Mouse (Mus musculus) kidney, postnatal 36 days (tissue): ENCODE measurements around the gene Vmn2r88.
A peak's percentile ranks its signal among the peaks of the same experiment; 100 is the strongest.
"Not testable (repeated sequence)": the region's sequence is repeated elsewhere in the genome, so short reads cannot be mapped to it uniquely, and the experiment has no call there.

Source experiments
- DNase-seq, 2 experiments: peaks; one replicate each; pipeline ENCODE4 v3.0.0; 2021 to 2022; ENCODE audit warnings: mixed read lengths in 2 of 2

Gene Vmn2r88

GRCm38 (mm10) chr14:51410520-51410919, at the start of gene Vmn2r88:
Gene Vmn2r88 (plus strand): TSS chr14:51410820.
- no peak for DNase-seq

GRCm38 (mm10) chr14:51361456-51361855, 49.2 kb upstream of the Vmn2r88 start, which contains the start of gene Gm7247:
Gene Gm7247 (plus strand): TSS chr14:51361756.
- DNase-seq, result no peak

DNA sequence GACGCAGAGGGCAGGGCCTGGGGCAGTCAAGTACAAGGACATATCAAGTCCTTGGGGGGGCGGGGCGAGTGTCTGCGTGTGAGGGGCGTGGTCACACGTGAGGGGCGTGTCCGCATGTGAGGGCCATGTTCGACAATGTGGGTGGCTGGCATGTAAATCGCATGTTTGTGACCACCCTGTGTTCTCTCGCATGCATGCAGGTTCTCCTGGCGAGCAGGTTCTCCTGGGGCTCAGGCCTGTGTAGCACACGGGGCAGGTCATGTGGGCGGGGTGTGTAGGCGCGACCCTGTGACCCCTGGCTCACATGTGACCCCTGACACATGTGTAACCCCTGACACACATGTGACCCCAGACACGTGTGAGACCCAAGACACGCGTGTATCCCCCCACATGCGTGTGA, 27.8 kb upstream of the Vmn2r88 start:
- no peak for DNase-seq

GRCm38 (mm10) chr14:51384351-51384750, 26.3 kb upstream of the Vmn2r88 start:
- DNase-seq, result no peak

- DNase-seq, result no peak
Observed at GRCm38 (mm10) chr14:51385741-51386140, 24.9 kb upstream of the Vmn2r88 start.

DNA sequence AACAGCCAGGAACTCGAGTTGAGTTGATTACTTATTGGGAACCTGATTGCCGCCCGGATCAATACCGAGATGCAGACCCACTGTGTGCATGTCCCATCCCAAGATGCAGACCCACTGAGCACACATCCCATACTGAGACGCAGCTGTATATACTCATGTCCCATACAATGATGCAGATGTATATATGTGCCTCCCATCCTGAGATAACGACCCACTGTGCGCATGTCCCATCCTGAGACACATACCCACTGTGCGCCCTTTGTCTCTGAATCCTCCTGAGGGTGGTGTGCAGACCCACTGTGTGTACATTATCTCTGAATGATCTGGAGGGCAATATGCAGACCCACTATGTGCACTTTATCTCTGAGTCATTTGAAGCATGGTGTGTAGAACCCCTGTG, 22.9 kb upstream of the Vmn2r88 start:
- no peak for DNase-seq

- DNase-seq, result no peak
Observed at GRCm38 (mm10) chr14:51388222-51388621, 22.4 kb upstream of the Vmn2r88 start.

DNA sequence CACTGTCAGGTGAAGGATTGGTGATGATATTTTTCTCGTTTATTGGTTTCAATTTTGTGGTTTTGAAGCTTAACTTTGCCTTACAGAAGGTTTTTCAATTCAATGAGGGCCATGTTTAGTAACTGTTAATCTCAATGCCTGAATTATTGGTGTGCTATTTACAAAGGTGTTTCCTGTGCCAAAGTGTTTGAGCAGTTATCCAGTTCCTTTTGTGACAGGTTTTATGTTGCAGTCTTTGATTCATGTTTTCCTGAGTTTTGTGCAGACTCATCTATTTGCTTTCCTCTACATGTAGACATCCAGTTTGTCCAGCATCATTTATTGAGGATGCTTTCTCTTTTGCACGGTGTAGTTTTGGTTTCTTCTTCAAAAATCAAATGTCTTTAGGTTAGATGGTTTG, 13.3 kb downstream of the Vmn2r88 start:
- no peak for DNase-seq

GRCm38 (mm10) chr14:51430138-51430537, 19.5 kb downstream of the Vmn2r88 start:
- DNase-seq, result not testable (repeated sequence)

DNA sequence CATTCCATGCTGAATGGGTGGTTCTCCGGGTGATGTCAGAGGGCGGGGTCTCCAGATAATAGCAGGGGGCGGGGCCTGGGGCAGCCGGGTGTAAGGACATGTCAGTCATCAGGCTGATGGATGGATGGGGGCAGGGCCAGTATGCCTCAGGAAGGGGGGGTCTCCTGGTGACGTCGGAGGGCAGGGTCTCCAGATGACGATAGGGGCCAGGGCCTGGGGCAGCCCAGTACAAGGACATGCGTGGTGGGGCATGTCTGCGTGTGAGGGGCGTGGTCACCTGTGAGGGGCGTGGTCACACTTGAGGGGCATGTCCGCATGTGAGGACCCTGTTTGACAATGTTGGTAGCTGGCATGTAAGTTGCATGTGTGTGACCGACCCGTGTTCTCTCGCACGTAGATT, 23.9 kb downstream of the Vmn2r88 start:
- peak in 1 of 2 experiments; percentile 1 for DNase-seq

GRCm38 (mm10) chr14:51435020-51435419, 24.4 kb downstream of the Vmn2r88 start:
- DNase-seq, result no peak

DNA sequence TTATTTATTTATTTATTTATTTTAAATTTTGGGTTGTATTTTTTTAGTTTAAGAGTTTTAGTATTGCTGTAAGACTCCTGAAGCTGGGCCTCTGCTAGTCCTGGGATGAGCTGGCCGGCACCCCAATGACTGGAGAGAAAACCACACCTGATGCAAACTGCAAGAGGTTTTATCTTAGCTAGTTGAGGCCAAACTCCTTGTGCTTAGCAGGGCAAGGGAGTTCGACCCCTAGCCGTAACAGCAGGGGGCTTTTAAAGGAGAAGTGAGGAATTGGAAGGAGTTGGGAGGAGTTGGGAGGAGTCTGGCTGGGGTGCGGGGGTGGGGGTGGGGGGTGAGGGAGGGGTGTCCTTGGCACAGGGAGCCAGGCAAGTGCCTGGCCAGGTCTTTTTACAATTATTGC, 28.3 kb downstream of the Vmn2r88 start:
- DNase-seq, result no peak

DNA sequence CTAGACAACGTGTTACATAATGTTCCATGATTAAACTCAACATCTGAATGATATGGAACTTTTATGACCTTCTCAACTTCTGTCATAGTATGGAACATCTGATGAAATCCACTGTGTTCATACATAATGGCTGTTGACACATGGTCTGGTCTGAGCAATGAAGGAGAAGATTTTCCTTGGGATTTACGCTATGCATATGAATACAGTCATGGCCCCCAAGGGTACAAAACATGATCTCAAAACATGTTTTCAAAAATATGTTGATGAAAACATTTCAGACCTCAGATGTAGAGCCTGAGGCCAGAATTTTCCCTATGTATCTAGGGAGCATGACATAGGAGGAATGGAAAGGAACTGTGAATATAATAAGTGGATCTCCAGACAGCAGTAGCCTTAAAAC, 40.9 kb downstream of the Vmn2r88 start, which contains the start of gene Vmn2r89:
TSS of gene Vmn2r89 (plus strand) at position 301 of the 400 bp plus-strand sequence.
- DNase-seq, result not testable (repeated sequence)
